Mouse (Mus musculus) urinary bladder, postnatal 4 days (tissue): Measurements from ENCODE around the gene Rrp1.
"Not testable (repeated sequence)": the region's sequence is repeated elsewhere in the genome, so short reads cannot be mapped to it uniquely, and the experiment has no call there.

Source experiments
- DNase-seq, 2 experiments: peaks; one replicate each; pipeline ENCODE4 v3.0.0; 2021 to 2022; ENCODE audit warnings: low spot score in 2 of 2

The Rrp1 gene

DNA sequence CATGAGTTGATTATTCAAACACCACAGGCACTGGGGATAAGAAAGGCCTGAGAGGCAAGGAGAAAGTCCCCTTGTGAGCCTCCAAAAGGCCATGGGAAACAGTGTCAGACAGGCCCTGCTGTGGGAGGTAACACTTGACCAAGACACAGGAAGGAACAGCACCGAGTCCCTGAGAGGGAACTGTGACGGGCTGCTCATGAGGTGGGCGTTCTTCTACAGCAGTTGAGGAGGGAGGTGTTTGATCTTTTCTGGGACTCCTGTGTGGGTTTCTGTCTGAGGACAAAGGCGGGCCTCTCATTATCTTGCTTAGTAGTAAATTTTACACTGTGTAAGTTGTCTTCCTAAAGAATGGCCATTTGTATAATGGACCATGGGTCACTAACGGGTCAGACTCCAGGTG lies 27.3 kb downstream of the Rrp1 start:
- no peak for DNase-seq

DNA sequence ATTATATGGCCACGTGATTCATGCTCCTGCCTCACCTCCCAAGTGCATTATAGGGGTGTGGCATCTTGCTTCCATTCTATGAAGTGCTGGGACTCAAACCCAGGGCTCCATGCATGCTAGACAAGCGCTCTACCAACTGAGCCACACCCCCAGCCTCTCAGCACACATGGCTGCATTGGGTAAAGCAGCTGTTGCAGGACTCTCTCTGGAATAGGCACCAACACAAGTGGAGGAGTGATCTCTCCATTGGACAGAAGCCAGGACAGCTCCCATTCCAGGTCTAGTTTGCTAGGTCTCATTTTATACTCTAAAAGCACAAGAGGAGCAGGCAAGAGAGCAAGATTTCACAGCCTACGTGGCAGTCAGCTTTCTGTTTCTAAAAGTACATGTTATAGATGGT lies 29.3 kb downstream of the Rrp1 start:
- DNase-seq = no peak

DNA sequence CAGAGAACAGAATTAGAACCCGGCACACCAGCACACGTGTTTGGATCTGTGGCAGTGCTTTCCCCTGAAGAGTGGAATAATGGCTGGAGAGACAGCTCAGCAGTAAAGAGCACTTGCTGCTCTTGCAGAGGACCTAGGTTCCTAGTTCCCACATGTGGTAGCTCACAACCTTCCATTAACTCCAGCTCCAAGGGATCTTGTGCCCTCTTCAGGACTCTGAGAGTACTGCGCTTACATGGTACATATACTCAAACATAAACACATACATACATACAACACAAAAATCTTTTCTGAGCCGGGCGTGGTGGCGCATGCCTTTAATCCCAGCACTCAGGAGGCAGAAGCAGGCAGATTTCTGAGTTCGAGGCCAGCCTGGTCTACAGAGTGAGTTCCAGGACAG lies 34.3 kb downstream of the Rrp1 start:
- no peak for DNase-seq

DNA sequence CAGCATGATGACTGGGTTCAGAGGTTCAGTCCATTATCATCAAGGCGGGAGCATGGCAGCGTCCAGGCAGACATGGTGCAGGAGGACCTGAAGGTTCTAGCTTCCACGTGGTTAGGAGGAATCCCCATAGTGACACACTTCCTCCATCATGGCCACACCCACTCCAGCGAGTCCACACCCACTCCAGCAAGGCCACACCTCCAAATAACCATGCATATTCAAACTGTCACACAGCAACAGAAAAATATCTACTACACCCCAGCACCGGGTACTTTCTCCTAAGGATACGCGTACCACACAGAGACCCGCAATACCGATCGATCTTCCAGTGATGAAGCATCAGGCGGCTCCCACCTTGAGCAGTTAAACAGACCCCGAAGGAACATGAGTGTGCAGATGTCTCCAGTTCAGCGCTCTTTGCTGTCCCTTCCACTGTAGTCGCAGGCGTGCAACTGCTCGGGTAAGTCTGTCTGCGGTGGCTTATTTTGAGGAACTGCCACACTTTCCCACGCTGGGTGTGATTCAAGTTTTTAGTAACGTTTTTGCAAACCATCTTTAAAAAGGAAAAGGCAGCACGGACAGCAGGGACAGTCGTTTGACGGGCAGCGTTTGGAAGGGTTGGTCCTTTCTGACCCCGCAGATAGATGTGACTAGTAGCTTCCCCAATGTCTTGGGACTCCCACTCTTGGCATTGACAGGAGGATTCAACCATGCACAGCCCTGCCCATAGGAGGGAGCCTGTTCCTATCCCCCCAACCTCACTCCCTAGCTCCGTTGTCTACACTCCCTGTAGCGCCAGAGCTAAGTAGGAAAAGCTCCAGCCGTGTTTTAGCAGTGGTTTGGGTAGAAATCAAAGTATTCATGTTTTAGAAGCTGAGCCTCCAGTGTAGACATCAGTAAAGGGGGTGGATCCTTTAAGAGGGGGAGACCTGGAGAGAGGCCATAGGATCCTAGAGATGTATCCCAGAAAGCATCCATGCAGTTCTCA lies 39.9 kb downstream of the Rrp1 start:
- no peak for DNase-seq

DNA sequence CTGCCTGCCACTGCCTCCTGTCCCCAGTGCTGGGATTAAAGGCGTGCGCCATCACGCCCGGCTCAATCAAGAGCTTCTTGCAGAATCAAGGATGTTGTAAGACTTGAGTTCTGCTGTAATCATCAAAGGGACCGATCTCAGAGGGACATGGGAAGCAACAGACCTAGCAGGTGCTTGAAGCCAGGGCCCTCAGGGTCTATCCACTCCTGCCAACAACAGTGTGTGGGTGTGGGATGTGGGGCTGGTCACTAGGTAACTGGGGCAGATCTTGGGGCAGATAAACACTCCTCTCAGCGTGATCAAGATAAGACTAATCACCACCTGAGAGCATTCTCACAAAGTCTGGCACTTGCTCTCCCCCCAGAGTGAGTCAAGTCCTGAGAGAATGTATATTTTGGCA lies 41.1 kb downstream of the Rrp1 start:
- DNase-seq = no peak

DNA sequence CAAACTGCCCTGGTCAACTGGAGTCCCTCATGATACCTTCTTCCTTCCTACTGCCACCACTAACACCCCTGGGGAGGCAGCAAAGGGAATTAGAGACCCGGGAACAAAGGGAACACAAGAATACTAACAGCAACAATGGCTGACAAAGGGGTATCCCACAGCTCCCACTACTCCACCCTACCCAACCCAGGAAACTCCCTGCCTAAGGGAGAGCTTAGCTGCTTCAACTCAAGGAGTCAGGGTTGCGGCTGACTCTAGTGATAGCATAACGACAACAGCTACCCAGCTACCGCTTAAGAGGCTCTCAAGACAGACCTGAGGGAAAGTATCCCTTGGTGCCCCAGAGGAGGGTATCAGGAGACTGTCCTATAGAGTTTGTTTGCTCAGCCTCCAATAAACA lies 45.3 kb downstream of the Rrp1 start:
- DNase-seq = no peak

DNA sequence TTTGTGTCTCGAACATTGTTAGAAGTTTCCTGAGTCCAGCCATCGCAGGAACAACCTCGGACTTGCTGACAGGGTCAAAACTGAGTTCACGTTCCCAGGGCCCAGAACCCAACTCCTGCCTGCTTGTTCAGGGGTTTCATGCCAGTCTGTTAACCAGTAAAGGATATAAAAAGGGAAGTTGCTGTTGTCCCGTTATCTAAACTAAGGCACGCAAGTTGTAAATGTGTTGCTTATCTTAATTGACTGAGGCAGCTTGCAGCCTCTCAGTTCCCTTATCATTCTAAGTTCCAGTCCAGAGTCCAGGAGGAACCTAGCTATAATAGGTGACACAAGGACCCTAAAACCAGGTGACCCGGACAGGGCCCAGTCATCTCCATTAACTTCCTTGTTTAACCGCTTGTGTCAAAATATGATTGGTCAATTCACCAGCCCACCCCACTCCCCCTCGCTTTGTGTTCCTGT lies 46.0 kb downstream of the Rrp1 start:
- DNase-seq = no peak

DNA sequence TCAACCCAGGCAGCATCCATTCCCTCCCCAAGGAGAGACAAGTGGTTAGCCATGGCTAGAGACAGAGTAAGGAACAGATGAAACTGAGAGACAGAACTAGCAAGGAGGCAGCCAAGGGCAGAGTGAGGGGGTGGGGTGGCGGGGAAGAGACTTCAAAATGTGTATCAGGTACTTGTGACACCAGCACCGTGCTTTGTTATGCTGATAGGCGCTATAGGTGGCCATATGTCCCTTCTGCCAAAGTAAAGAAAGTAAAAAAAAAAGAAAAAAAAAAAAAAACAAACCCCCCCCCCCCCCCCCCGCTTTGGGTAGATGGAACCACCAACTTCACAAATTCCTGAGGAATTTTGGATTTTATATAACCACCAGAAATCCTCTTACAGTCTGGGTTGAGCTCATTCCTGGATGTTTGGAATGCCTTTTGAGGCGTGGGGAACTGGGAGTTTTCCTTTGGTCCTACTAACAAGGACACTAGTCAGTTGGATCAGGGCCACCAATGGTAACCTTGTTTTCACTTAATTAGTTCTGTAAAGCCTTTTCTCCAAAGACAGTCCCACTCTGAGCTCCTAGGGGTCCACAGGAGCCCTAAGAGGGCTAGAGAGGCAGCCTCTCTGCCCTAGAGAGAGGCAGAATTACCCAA lies 46.5 kb downstream of the Rrp1 start:
- DNase-seq = no peak

DNA sequence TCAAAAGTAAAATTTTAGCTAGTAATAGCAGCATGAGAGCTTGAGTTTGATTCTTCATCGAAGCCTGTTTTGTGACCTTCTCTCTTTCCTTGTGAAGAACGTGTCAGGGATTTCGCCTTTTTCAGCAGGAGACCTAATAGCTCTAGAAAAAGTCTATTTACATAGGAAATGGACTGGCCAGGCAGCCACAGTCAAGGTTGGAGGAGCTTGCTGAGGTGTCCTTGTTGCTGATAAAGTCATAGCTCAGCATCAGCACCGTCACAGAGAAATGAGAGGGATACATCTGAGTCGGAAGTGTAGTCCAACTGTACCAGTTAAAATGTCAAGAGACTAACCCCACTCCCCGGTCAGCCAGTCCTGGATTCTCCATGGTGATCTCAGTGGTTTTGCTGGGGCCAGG lies 47.3 kb downstream of the Rrp1 start:
- no peak for DNase-seq

DNA sequence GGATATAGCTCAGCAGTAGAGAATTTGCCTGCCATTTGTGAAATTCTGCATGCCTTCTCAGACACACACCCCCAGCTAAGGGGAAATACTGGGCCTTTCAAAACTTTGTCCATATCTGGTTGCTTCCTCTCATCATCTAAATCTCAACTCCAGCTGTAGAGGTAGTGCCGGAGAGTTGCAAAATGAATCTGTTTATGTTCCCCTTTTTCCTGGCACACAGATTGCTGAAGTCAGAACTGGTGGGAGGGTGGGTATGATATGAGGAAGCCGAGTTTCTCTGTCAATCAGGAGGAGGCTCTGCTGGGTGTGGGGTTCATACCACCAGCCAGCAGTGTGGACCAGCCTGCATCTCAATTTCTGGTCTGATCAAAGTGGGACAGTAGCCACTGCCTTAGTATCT lies 48.7 kb downstream of the Rrp1 start:
- DNase-seq = no peak

DNA sequence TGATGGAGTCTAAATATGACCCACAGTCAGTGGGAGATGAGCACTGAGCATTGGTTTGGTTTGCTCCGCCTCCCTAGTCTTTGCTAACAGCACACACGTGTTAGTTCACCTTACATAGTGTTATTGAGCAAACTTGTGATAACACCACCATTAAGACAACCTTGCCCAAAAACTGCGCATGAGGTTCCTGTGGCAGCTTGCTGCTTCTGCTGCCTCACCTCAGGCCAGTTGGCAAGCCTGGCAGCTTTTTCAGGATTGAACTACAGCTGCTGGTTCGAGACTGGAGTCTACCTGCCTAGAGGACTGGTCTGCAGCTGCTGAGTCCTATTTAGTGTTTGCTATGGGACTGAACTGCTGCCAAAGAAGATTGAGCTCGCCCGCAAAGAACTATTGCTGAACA lies 49.5 kb downstream of the Rrp1 start:
- DNase-seq = no peak

DNA sequence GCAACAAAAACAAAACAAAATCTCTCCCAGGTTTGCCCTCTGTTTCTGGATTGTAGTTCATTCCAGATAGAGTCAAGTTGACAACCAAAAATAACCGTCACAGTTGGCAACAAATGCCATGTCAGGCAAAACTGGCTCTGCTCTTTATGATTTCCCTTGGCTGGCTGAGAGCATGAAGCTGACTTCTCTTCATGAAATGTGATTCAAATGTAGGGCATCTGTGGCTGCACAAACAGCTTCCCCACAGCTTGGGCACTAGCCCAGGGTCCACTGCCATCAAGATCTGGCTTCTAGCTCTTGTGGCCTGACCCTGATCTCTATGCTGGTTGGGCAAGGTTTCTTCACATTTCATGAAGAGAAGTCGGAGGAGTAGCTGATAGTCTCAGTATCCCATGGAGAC lies 50.9 kb downstream of the Rrp1 start:
- no peak for DNase-seq

DNA sequence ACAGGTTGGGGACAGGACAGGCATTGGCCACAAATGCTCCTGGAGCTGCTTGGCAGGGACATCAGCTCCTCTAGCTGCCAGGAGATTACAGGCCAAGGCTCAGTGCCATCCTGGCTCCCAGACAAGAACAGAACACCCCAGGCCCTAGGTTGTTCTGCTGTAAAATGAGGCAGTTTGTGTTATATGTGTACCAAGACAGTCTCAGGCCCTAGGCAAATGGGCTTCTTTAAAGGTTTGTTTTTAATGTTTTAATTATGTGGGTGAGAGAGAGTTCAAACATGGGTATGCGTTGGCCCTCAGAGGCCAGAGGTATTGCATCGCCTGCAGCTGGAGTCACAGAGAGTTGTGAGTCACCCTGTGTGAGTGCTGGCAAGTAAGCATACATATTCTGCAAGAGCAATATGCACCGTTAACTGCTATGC lies 52.5 kb downstream of the Rrp1 start:
- DNase-seq = no peak

DNA sequence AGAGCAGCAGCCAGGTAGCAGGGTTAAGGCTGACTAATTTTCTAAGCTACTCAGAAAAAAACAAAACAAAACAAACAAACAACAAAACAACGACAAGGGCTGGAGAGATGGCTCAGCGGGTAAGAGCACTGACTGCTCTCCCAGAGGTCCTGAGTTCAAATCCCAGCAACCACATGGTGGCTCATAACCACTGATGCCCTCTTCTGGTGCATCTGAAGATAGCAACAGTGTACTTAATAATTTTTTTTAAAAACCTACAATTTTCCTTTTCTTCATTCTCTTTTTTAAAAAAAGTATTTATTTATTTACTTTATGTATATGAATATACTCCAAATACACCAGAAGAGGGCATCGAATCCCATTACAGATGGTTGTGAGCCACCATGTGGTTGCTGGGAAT lies 53.8 kb downstream of the Rrp1 start:
- not testable (repeated sequence) for DNase-seq

DNA sequence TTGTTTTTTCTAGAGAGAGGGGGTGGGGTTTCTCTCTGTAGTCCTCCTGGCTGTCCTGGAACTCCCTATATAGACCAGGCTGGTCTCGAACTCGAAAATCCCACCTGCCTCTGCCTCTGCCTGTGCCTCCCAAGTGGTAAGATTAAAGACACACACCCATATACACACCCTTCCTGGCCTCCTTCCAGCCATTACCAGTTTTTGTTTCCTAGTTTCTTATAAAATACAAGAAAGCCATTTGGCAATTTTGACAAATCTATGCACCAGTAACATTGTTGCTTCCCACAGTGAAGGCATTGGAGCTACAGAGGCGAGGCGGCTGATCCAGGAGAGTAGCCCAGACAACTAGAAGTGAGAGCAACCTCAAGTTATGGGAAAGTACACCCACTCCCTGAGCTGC lies 54.6 kb downstream of the Rrp1 start:
- no peak for DNase-seq

DNA sequence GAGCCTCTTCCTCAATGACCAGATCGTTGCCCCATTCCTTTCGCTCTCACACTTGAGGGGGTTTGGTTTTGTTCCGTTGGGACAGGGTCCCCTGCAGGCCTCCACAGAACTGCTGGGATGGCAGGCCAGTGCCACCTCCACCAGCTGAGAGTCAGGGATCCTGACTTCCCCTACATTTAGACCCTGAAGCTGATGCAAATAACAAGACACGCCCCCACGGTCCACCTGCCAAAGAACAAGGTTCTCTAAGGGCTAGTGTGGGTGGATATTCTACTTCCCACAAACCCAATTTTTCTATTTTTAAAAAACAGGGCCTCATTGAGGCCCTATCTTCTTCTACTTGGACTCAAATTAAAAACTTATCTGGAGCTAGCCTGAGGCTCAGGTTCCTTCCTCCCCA lies 55.1 kb downstream of the Rrp1 start:
- no peak for DNase-seq

DNA sequence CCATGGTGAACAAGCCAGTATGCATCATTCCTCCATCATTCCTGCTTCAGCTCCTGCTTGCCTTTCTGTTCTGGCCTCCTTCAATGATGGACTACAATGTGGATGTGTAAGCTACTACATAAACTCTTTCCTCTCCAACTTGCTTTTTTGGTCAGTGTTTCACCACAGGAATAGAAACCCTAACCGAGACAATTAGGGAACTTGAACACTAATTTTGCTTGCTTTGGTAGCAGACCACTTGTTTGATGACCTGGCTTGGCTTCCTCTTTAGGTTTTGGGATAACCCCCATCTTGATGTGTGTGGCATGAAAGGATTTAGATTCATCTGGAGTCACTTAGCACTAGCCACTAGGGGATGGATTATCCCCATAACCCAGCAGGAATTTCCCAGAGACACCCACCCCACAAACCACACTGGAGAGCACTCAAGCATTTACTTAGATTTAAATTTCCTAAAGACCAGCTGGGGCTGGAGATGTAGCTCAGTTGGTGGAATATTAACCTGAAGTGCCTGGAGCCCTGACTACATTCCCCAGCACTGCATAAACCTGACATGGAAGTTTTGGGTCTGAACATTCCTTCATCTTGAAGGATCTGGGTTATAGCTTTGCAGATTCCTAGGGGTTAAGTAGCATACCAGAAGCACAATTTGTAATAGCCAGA lies 56.8 kb downstream of the Rrp1 start:
- DNase-seq = no peak

DNA sequence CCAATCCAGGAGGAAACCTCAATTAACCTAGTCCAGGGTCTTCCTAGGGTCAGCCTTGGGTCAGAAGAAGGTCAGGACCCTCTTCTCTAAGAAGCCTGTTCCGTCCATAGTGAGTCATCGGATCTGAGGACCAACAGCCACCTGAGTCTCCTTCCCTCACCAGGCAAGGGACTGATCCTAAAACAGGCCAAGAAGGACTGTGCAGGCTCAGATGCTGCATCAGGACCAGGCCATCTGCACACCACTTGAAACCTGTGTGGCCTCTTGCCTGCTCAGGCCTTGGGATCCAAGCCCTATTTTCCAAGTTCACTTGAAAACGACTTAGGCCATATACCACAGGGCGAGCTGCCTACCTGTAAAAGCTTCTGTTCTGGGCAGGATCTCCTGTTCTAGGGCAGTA lies 59.6 kb downstream of the Rrp1 start:
- no peak for DNase-seq

DNA sequence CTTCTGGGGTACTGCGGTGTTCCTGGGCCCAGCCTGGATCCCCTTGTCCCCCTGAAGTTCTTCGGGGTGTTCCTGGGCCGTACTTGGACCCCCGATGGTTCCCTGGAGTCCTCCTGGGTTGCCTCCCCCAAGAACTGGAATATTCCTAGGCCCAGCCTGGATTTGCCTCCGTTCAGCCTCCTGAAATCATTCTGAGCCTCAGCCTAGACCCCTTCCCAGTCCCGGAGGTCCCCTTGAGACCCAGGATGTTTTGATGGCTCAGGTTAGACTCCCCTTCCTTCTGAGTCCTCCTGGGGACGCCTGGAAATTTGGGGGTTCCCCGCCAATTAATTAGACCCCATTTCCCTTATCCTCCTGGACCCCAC lies 60.2 kb downstream of the Rrp1 start:
- DNase-seq = no peak

DNA sequence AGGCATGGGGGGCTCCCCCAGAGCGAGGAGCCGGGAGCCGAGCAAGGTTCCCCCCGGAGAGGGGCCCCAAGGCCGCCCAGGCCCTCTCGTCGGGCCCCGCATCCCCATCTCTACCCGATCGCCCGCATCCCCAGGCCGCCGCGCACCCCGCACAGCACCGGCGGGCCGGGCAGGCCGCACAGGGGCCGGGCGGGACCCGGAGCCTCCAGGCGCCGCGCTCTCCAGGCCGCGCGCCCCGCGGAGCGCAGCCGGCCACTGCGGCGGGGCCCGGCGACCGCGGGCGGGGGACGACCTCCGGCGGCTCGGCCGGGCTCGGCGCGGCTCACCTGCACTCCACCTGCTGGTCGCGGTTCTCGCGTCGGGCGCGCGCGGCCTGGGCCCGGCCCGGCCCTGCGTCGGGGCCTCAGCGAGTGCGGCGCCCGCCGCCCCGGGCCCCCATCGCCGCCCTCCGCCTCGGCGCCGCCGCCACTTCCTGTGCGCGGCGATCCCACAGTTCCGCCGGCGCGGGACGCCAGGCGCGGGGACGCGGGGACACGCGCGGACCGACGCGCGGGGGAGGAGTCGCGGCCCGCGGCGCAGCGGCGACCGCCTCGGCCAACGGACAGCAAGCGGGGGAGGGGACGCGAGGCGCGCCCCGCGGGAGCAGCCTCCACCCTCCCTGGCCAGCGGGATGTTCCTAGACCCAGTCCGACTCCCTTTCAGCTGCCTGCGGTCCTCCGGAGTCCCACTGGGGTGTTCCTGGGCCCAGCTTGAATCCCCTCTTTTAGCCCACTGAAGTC lies 60.8 kb downstream of the Rrp1 start, which contains the start of gene Agpat3:
Gene Agpat3 (minus strand): TSS at position 603 of the 779 bp plus-strand sequence.
- DNase-seq = peak in 1 of 2 experiments; percentile 63

DNA sequence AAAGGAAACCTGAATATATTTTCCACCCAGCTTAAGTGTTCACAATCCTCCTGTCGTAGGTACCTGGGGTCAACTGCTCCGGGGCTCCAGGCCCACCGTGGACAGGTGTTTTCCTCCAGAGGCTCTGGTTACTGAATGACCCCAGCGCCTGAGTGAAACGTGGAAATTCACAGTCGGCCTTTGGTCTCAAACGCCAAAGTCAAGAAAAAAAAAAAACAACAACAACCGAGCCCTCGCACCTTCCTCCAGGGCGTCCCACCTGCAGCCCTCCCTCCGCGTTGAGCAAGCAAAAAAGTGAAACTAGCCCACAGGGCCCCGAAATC lies 61.3 kb downstream of the Rrp1 start:
- DNase-seq = no peak
